Mouse (Mus musculus) forebrain, embryonic 15.5 days (tissue): ENCODE data around the gene Nccrp1. TPM values are rescaled to one million over a fixed set of nuclear protein-coding genes. Genes with fewer than 3 reads are reported as not detected.

Experiments used
- ATAC-seq: fragments of 200-750 bp; cut with Nextera tagmentation; replicated peaks from 2 replicates; pipeline ENCODE4 v1.8.0; 2017; ENCODE audit warnings: mild to moderate bottlenecking, moderate TSS enrichment, moderate library complexity
- H3K27ac ChIP-seq: fragments of 300-500 bp; sonication (generic); replicated peaks from 2 replicates; pipeline ENCODE4 v1.5.1; 2015; ENCODE audit warnings: mild to moderate bottlenecking, inconsistent platforms
- H3K27me3 ChIP-seq: fragments of 300-500 bp; sonication (generic); 2 replicates; pipeline ENCODE4 v1.6.1; 2015; ENCODE audit warnings: inconsistent platforms
- H3K36me3 ChIP-seq: fragments of 300-500 bp; sonication (generic); 2 replicates; pipeline ENCODE4 v1.6.1; 2015; ENCODE audit warnings: mild to moderate bottlenecking, inconsistent platforms
- H3K4me1 ChIP-seq: fragments of 300-500 bp; sonication (generic); 2 replicates; pipeline ENCODE4 v1.6.1; 2015; ENCODE audit warnings: inconsistent platforms
- H3K4me2 ChIP-seq: fragments of 300-500 bp; sonication (generic); replicated peaks from 2 replicates; pipeline ENCODE4 v1.6.1; 2015; ENCODE audit warnings: mild to moderate bottlenecking, inconsistent platforms
- H3K4me3 ChIP-seq: fragments of 300-500 bp; sonication (generic); 2 replicates; pipeline ENCODE4 v1.5.1; 2015; ENCODE audit warnings: mild to moderate bottlenecking, inconsistent platforms
- H3K9ac ChIP-seq: fragments of 300-500 bp; sonication (generic); replicated peaks from 2 replicates; pipeline ENCODE4 v1.6.1; 2015; ENCODE audit warnings: mild to moderate bottlenecking, inconsistent platforms
- H3K9me3 ChIP-seq: fragments of 300-500 bp; sonication (generic); 2 replicates; pipeline ENCODE4 v1.6.1; 2016; ENCODE audit warnings: inconsistent platforms
- WGBS: fragments of 180-500 bp; shearing (Covaris S2); methylation state at CpG from one replicate; pipeline ENCODE4 v1.1.7; 2015; ENCODE audit warnings: mixed read lengths; 5-methylcytosine and 5-hydroxymethylcytosine counted together
- microRNA-seq: library from miRNA; unstranded; fragments of <30 nt; microRNA quantifications from one replicate; pipeline ENCODE4, GENCODE M21; 2016
- polyA plus RNA-seq: library from polyadenylated mRNA; unstranded; fragments of >200 nt; fragmentation: Nextera tagmentation; extraction: Ambion mirVana; gene quantifications from 2 replicates; pipeline ENCODE4 v1.2.1, GENCODE M21; 2015

Gene Nccrp1
- polyA plus RNA-seq, 1 experiment from 2014 or later, result not detected

GRCm38 (mm10) chr7:28495426-28495825, 51.6 kb downstream of the Nccrp1 start:
- H3K4me1 ChIP-seq, result no peaks in the 10 kb centered on the region
- no peaks in the 10 kb centered on the region for H3K36me3 ChIP-seq
- no peak overlapping the region for H3K4me2 ChIP-seq
- no peak for ATAC-seq
- no peaks in the 10 kb centered on the region for H3K27me3 ChIP-seq
- H3K9ac ChIP-seq, result no peak overlapping the region
- no peak overlapping the region for H3K4me3 ChIP-seq
- H3K27ac ChIP-seq, result no peak overlapping the region
- WGBS, result 68% methylated on average over 11 of the region's 11 CpGs
- H3K9me3 ChIP-seq, result no peaks in the 10 kb centered on the region

Small RNAs within 50 kb of the gene (microRNA-seq; reads per million reads assigned to microRNA genes)
- 0.66 reads per million for gene Mir7049

Other genes with a start within 250 kb of the Nccrp1 start
- gene Dll3, start 245.0 kb downstream of the Nccrp1 start, polyA plus RNA-seq, result 15.4 and 16.7 TPM in 2 replicates
- gene Timm50, start 235.2 kb downstream of the Nccrp1 start, polyA plus RNA-seq, result 149 and 158 TPM in 2 replicates
- gene Supt5, start 208.5 kb downstream of the Nccrp1 start, polyA plus RNA-seq, result 104 and 107 TPM in 2 replicates
- 514 and 544 TPM in 2 replicates for gene Rps16, start 196.6 kb downstream of the Nccrp1 start, polyA plus RNA-seq
- 42.8 and 47.8 TPM in 2 replicates for gene Plekhg2, start 174.7 kb downstream of the Nccrp1 start, polyA plus RNA-seq
- 5.6 and 5.7 TPM in 2 replicates for gene Zfp36, start 167.0 kb downstream of the Nccrp1 start, polyA plus RNA-seq
- gene Med29, start 154.5 kb downstream of the Nccrp1 start, polyA plus RNA-seq, result 44.6 and 46.9 TPM in 2 replicates
- 98.0 and 106 TPM in 2 replicates for gene Paf1, start 154.3 kb downstream of the Nccrp1 start, polyA plus RNA-seq
- gene Gmfg, start 109.8 kb downstream of the Nccrp1 start, polyA plus RNA-seq, result 4.0 and 4.7 TPM in 2 replicates
- 10.9 and 13.0 TPM in 2 replicates for gene Lrfn1, start 95.3 kb downstream of the Nccrp1 start, polyA plus RNA-seq
- not detected in 2 replicates for gene Ifnl2, start 36.8 kb downstream of the Nccrp1 start, polyA plus RNA-seq
- gene Ifnl3, start 24.4 kb downstream of the Nccrp1 start, polyA plus RNA-seq, result not detected in 2 replicates
- gene Sycn, start 6.4 kb downstream of the Nccrp1 start, polyA plus RNA-seq, result not detected in 2 replicates
- 24.3 and 25.7 TPM in 2 replicates for gene Samd4b, start 50.9 kb upstream of the Nccrp1 start, polyA plus RNA-seq
- 28.9 and 30.0 TPM in 2 replicates for gene Pak4, start 50.9 kb upstream of the Nccrp1 start, polyA plus RNA-seq
- gene Acp7, start 84.1 kb upstream of the Nccrp1 start, polyA plus RNA-seq, result not detected in 2 replicates
- 6.3 TPM in 2 replicates for gene Fbxo27, start 145.6 kb upstream of the Nccrp1 start, polyA plus RNA-seq
- gene Fbxo17, start 169.6 kb upstream of the Nccrp1 start, polyA plus RNA-seq, result 3.3 and 3.8 TPM in 2 replicates
- gene Mrps12, start 194.6 kb upstream of the Nccrp1 start, polyA plus RNA-seq, result 109 and 113 TPM in 2 replicates
- 18.5 and 18.6 TPM in 2 replicates for gene Sars2, start 194.7 kb upstream of the Nccrp1 start, polyA plus RNA-seq
- 0.27 TPM in 1 of 2 replicates, not detected in the other for gene Ccer2, start 208.9 kb upstream of the Nccrp1 start, polyA plus RNA-seq
- gene Sirt2, start 219.5 kb upstream of the Nccrp1 start, polyA plus RNA-seq, result 105 and 109 TPM in 2 replicates
- gene Nfkbib, start 220.3 kb upstream of the Nccrp1 start, polyA plus RNA-seq, result 59.0 and 62.0 TPM in 2 replicates
- 1.8 and 2.5 TPM in 2 replicates for gene Rinl, start 241.7 kb upstream of the Nccrp1 start, polyA plus RNA-seq